Mouse (Mus musculus) spleen, adult 2 months (tissue): ENCODE data around the gene Ankzf1.

ENCODE experiments used
- CTCF ChIP-seq: fragments of 200-500 bp; IDR thresholded peaks from 2 replicates; pipeline ENCODE4 v1.5.1; 2011; ENCODE audit warnings: mild to moderate bottlenecking, inconsistent platforms; ENCODE audit not compliant: insufficient read depth, insufficient read length, insufficient replicate concordance; ENCODE audit errors: extremely low read depth
- POLR2A ChIP-seq: fragments of 200-500 bp; IDR thresholded peaks from 2 replicates; pipeline ENCODE4 v1.6.1; 2011; ENCODE audit warnings: low read depth, low read length, inconsistent platforms

GRCm38 (mm10) chr1:75227653-75228052 lies 35.7 kb downstream of the Ankzf1 start:
- TF ChIP-seq CTCF (no peak), POLR2A (no peak)
